Mouse (Mus musculus): ENCODE results near the gene Arhgef1. TPM values are rescaled to one million over a fixed set of nuclear protein-coding genes. Genes with fewer than 3 reads are reported as not detected.
A peak's percentile ranks its signal among the peaks of the same experiment; 100 is the strongest.

The Arhgef1 gene
- total and polyA plus RNA-seq, 3 experiments, result 17.8 to 128 (median 37.8) TPM

- peak; percentile 92; the same call in 1 of the 2 replicates for TF ChIP-seq GABPA (IDR thresholded peaks at IDR 0.05; ENCODE audit: insufficient replicate concordance, low read depth, low read length)
- TF ChIP-seq ETS1 (conservative IDR thresholded peaks at IDR 0.05; ENCODE audit: low read depth, low read length), result no peak
- no peak for TF ChIP-seq CHD1 (IDR thresholded peaks at IDR 0.05; ENCODE audit: low read depth, low read length)
- TF ChIP-seq POLR2A (IDR thresholded peaks at IDR 0.05; ENCODE audit: low read depth, low read length), result peak; percentile 66; the same call in 1 of the 2 replicates
- no peak for TF ChIP-seq SMC3 (IDR thresholded peaks at IDR 0.05; ENCODE audit: low read depth, low read length)
- TF ChIP-seq NRF1 (IDR thresholded peaks at IDR 0.05; ENCODE audit: low read depth, low read length), result 0 out of 2 replicates have a peak, but pooled peaks have one; percentile 34
- peak; percentile 97 for TF ChIP-seq HCFC1 (IDR thresholded peaks at IDR 0.05; ENCODE audit: low read depth, low read length)
- TF ChIP-seq ELF1 (IDR thresholded peaks at IDR 0.05; ENCODE audit: low read depth, low read length), result peak; percentile 86
Measured at GRCm38 (mm10) chr7:24971972-24972893, 69.5 kb downstream of the Arhgef1 start, which contains the start of gene Rabac1 (continued).

- Histone ChIP-seq H3K4me2 (ENCODE audit: insufficient read depth, low read depth, poor library complexity, severe bottlenecking) (peak overlapping the region; percentile 16; the same call in 1 of the 2 replicates), H3K4me1 (ENCODE audit: control insufficient read depth in 1 of 2, insufficient read depth in 2 of 2) (peaks cover 5 to 35% of the 10 kb centered on the region in 2 experiments; a peak in 3 of 4 replicates), H3K36me3 (replicated peaks in 1 of 2; ENCODE audit: control insufficient read depth in 1 of 2, insufficient read depth in 1 of 2, low read length in 1 of 2) (peaks cover 0 to 17% of the 10 kb centered on the region in 2 experiments), H3K4me3 (replicated peaks in 1 of 3; ENCODE audit: low read depth in 2 of 3, low read length in 2 of 3, poor library complexity in 1 of 3) (no peak overlapping the region), H3K79me2 (replicated peaks; ENCODE audit: control insufficient read depth, extremely low read depth, insufficient read depth, poor library complexity, severe bottlenecking) (no peaks in the 10 kb centered on the region), H3K9me3 (replicated peaks; ENCODE audit: low read length) (no peaks in the 10 kb centered on the region), H3K9ac (ENCODE audit: insufficient read depth, low read depth) (no peak overlapping the region), H3K27me3 (replicated peaks) (peaks cover 21% of the 10 kb centered on the region), H3K27ac (ENCODE audit: insufficient read depth, low read depth) (no peak overlapping the region)
- no peak for DNase-seq (ENCODE audit: extremely low read depth)
- no peak for TF ChIP-seq CHD1 (IDR thresholded peaks at IDR 0.05; ENCODE audit: low read depth, low read length)
- TF ChIP-seq ETS1 (conservative IDR thresholded peaks at IDR 0.05; ENCODE audit: low read depth, low read length), result no peak
- TF ChIP-seq RAD21 (IDR thresholded peaks at IDR 0.05; ENCODE audit: low read depth, low read length), result no peak
- dilution Hi-C loops (cut with MboI; ENCODE audit: extremely low pct_ligation_motif_present, extremely low pct_unique_long_range_greater_than_20kb, low sequenced_read_pairs), result no loop called here
- in situ Hi-C loops (cut with MboI; ENCODE audit: low pct_ligation_motif_present, low pct_unique_long_range_greater_than_20kb, low sequenced_read_pairs), result no loop called here
Measured at GRCm38 (mm10) chr7:24973208-24973607, 70.5 kb downstream of the Arhgef1 start.

GRCm38 (mm10) chr7:24973902-24974301 is 71.2 kb downstream of the Arhgef1 start:
- DNase-seq (ENCODE audit: extremely low read depth), result no peak
- TF ChIP-seq SMC3 (IDR thresholded peaks at IDR 0.05; ENCODE audit: low read depth, low read length) (no peak), CHD2 (IDR thresholded peaks at IDR 0.05; ENCODE audit: low read length) (no peak), SIN3A (IDR thresholded peaks at IDR 0.05; ENCODE audit: low read length) (no peak)
- dilution Hi-C loops (cut with MboI; ENCODE audit: extremely low pct_ligation_motif_present, extremely low pct_unique_long_range_greater_than_20kb, low sequenced_read_pairs) (no loop called here), in situ Hi-C loops (cut with MboI; ENCODE audit: low pct_ligation_motif_present, low pct_unique_long_range_greater_than_20kb, low sequenced_read_pairs) (no loop called here)
- Histone ChIP-seq H3K4me3 (replicated peaks in 1 of 3; ENCODE audit: low read depth in 2 of 3, low read length in 2 of 3, poor library complexity in 1 of 3) (no peak overlapping the region), H3K36me3 (replicated peaks in 1 of 2; ENCODE audit: control insufficient read depth in 1 of 2, insufficient read depth in 1 of 2, low read length in 1 of 2) (peaks cover 0 to 16% of the 10 kb centered on the region in 2 experiments), H3K27me3 (replicated peaks) (peaks cover 23% of the 10 kb centered on the region), H3K4me1 (ENCODE audit: control insufficient read depth in 1 of 2, insufficient read depth in 2 of 2) (peaks cover 5 to 42% of the 10 kb centered on the region in 2 experiments; a peak in 3 of 4 replicates), H3K9me3 (replicated peaks; ENCODE audit: low read length) (no peaks in the 10 kb centered on the region), H3K9ac (ENCODE audit: insufficient read depth, low read depth) (no peak overlapping the region), H3K79me2 (replicated peaks; ENCODE audit: control insufficient read depth, extremely low read depth, insufficient read depth, poor library complexity, severe bottlenecking) (no peaks in the 10 kb centered on the region), H3K4me2 (ENCODE audit: insufficient read depth, low read depth, poor library complexity, severe bottlenecking) (no peak overlapping the region), H3K27ac (ENCODE audit: insufficient read depth, low read depth) (no peak overlapping the region)

All from CH12.LX (cell line).